Mouse (Mus musculus) testis, postnatal 10 days (tissue): Measurements from ENCODE around the gene Asb16.

Source experiments
- DNase-seq: peaks from one replicate; pipeline ENCODE4 v3.0.0; 2021; ENCODE audit warnings: low spot score

Asb16 gene

GRCm38 (mm10) chr11:102268520-102269244 is at the start of gene Asb16:
Gene Asb16 (plus strand): TSS chr11:102268743.
- DNase-seq = no peak

GRCm38 (mm10) chr11:102218783-102219182 is 49.8 kb upstream of the Asb16 start:
- DNase-seq = peak; percentile 96

- DNase-seq = peak; percentile 55
These were observed 49.1 kb upstream of the Asb16 start for GRCm38 (mm10) chr11:102219247-102219993.

GRCm38 (mm10) chr11:102219994-102220346 is 48.6 kb upstream of the Asb16 start:
- DNase-seq = peak; percentile 82

- peak; percentile 57 for DNase-seq
These were observed 48.1 kb upstream of the Asb16 start for GRCm38 (mm10) chr11:102220451-102220850.

- peak; percentile 41 for DNase-seq
These were observed 47.1 kb upstream of the Asb16 start for GRCm38 (mm10) chr11:102221243-102221953.

GRCm38 (mm10) chr11:102221954-102222351 is 46.6 kb upstream of the Asb16 start:
- DNase-seq = peak; percentile 51

- DNase-seq = peak; percentile 64
These were observed 45.4 kb upstream of the Asb16 start for GRCm38 (mm10) chr11:102223166-102223565.

- DNase-seq = no peak
These were observed 43.9 kb upstream of the Asb16 start for GRCm38 (mm10) chr11:102224686-102225085.

- no peak for DNase-seq
These were observed 43.3 kb upstream of the Asb16 start for GRCm38 (mm10) chr11:102225221-102225620.

GRCm38 (mm10) chr11:102226067-102226978 is 42.2 kb upstream of the Asb16 start:
- DNase-seq = no peak

- no peak for DNase-seq
These were observed 41.0 kb upstream of the Asb16 start for GRCm38 (mm10) chr11:102227270-102228190.

- DNase-seq = no peak
These were observed 40.4 kb upstream of the Asb16 start for GRCm38 (mm10) chr11:102228191-102228545.

- no peak for DNase-seq
These were observed 39.8 kb upstream of the Asb16 start for GRCm38 (mm10) chr11:102228646-102229268.

- no peak for DNase-seq
These were observed 39.1 kb upstream of the Asb16 start for GRCm38 (mm10) chr11:102229331-102229953.

- peak; percentile 98 for DNase-seq
These were observed 38.4 kb upstream of the Asb16 start, which contains the start of gene Hdac5 for GRCm38 (mm10) chr11:102230006-102230741. Gene Hdac5 (minus strand): TSS chr11:102230166.

- no peak for DNase-seq
These were observed 32.5 kb upstream of the Asb16 start for GRCm38 (mm10) chr11:102236022-102236421.

GRCm38 (mm10) chr11:102240636-102241035 is 27.9 kb upstream of the Asb16 start:
- DNase-seq = no peak

GRCm38 (mm10) chr11:102241246-102241645 is 27.3 kb upstream of the Asb16 start:
- no peak for DNase-seq
